Mouse (Mus musculus): ENCODE results near the gene Phlpp2.
"Not testable (repeated sequence)": the region's sequence is repeated elsewhere in the genome, so short reads cannot be mapped to it uniquely, and the experiment has no call there.

The Phlpp2 gene

DNA sequence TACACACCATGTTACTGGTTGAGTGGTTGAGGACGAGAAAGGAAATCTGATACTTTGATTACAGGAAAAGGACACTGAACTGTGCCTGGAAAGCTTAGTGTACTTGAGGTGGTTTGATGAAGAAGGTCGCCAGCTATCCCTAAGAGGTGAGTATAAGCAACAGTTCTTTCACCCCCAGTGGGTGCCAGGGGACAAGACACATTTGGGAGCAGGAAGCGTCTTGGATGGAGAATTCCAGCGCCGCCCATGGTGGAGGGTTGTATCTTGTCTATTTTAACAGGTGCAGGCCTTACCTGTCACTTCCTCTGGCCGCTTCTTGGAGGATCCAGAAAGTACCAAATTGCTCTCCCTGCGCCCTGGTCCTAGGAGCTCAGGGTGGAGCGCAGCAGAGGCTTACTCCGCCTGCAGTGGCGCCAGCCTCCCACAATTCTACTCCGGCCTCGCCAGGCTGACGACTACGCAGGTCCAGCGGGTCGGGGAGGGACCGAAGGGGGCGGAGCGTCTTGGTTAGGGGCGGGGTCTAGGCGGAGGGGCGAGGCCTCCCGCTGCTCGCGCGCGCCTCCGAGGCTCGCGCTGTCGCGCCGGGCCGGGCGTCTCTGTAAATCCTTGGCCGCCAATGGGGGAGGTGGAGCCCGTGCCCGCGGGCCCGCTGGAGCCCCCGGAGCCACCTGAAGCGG, at the start of gene Phlpp2:
Phlpp2 (plus strand) TSS at position 540 of the 677 bp plus-strand sequence.
- DNase-seq, result peak; percentile 91

- no peak for DNase-seq
These were observed 44.8 kb upstream of the Phlpp2 start for GRCm38 (mm10) chr8:109823561-109823960.

- no peak for DNase-seq
These were observed 28.5 kb upstream of the Phlpp2 start for GRCm38 (mm10) chr8:109839822-109840221.

- no peak for DNase-seq
These were observed 25.9 kb upstream of the Phlpp2 start for GRCm38 (mm10) chr8:109842468-109842867.

DNA sequence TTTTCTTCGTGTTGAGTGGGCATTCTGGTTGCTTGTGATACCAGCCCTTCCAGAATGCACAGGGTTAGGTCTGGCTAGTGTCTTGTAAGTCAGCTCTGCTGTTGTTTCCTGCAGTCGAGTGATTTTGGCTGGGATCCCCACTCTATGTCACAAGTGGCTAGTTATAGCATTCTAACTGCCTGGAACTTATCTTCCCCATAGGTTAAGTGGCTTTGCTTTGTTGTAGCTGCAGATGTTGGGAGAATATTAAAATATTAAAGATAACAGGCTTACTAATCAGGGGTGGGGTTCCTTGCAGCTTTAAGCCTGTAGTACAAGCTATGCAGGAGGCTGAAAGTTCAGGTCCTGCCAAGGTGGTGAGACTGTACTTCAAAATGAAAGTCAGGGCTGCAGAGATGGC, 20.5 kb upstream of the Phlpp2 start:
- DNase-seq, result no peak

DNA sequence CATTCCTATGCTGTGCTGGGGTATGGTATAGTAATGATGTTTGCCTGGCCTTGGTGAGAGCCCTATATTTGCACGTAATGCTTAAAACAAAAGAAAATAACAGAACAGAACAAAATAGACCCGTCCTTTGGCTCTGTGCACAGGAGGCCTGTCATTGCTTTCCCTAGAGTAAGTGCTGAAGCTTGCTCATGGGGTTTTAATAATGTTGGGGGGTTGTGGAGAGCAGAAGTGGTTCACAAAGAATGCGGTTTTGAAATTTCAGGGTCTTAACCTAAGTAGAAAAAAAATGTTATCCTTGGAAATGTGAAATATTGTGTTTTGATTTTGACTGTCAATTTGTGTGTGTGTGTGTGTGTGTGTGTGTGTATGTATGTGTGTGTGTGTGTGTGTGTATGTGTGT, 19.4 kb upstream of the Phlpp2 start:
- no peak for DNase-seq

DNA sequence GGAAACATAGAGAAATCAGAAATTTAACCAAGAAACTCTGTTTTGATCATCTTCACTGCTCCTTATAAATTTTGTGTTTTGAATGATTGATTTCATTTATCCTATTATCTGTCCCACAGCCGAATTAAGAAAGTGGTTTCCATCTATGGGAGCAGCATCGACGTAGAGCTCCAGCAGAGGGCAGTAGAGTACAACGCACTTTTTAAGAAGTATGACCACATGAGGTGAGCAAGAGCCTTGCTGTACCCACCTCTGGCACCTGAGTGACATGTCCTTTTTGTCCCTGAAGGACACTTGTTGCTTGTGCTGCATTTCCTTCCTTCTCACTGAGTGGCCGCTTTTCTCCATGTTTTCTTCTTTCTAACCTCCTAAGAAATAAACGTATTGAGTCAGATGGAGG, 14.9 kb upstream of the Phlpp2 start:
- DNase-seq, result peak; percentile 81

DNA sequence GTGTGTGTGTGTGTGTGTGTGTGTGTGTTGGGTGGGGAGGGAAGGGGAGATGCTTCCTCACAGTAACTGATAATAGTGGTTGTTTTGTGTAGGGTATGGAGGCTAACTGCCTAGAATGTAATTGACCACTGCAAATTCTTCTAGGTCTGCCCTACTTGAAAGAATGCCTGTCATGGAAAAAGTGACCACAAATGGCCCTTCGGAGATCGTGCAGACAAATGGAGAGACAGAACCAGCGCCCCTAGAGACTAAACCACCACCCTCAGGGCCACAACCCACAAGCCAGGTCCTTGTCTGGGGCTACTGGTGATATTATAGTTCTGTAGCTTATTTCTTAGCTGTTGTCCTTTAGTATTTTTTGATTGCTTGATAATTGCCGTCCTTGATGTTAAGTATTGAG, 13.8 kb upstream of the Phlpp2 start:
- no peak for DNase-seq

DNA sequence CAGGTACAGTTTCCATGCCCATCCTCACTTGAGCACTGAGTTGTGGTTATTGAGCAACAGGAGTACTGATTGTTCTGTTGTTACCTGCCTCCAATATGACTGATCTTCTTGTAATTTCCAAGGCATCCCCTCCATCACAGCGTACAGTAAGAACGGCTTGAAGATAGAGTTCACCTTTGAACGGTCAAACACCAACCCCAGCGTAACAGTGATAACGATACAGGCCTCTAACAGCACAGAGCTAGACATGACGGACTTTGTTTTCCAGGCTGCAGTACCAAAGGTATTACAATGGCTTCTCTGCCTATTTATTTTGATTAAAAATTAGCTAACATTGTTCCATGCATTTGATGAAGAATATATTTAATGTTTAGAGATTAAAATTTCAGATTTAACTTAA, 12.9 kb upstream of the Phlpp2 start:
- no peak for DNase-seq

- DNase-seq, result no peak
These were observed 4.9 kb upstream of the Phlpp2 start for GRCm38 (mm10) chr8:109863398-109863797.

DNA sequence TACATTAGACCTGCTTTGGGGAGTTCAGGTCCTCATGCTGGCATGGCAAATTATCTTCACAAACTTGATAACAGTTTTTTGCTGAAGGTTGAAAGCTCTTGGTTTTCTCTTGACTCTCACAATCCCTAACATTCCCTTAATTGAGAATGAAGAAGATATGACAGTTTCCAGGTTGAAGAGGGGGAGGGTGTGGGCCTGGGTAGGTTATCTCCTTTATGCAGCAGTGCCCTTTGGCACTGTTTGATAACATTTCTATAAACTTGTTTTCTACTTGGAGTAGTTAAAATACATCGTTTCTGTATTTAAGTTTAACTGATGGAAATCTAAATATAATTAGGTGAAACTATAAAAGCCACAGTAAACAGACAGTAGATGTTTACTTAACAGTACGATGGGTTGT, 3.5 kb upstream of the Phlpp2 start:
- no peak for DNase-seq

GRCm38 (mm10) chr8:109865536-109865935, 2.8 kb upstream of the Phlpp2 start:
- peak; percentile 41 for DNase-seq

GRCm38 (mm10) chr8:109866690-109867089, 1.7 kb upstream of the Phlpp2 start:
- no peak for DNase-seq

DNA sequence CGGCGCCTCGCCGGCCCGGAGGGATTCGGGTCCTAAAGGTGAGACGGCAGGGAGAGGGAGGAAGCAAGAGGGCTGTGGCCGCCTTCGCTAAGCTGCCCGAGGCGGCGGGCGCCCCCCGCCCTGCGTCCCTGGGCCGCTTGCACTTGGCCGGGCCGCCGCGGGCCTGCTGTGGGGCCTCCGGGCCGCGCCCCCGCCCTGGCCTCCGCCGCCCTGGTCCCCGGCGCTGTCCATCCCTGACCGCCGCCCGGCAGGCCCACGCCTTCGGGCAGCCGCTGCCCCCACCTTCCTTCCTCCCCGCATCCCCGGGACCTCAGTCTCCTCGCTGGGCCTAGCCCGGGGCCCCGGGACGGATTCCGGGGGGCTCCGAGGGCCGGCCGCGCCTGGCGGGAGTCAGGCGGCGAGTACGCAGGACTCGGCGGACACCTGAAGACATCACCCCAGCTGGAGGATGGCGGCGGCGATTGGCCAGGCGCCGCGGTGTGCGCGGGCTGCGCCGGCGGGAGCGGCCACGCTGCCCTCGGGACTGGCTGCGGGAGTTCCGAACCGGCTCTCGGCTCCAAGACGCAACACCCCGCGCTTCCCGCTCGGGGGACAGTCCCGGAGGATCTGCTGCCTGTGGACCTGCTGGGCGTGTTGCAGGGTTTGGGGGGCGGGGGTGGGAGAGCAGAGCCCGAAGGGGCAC, 479 bp downstream of the Phlpp2 start:
- peak; percentile 74 for DNase-seq

- DNase-seq, result no peak
These were observed 2.7 kb downstream of the Phlpp2 start for GRCm38 (mm10) chr8:109871056-109871455.

DNA sequence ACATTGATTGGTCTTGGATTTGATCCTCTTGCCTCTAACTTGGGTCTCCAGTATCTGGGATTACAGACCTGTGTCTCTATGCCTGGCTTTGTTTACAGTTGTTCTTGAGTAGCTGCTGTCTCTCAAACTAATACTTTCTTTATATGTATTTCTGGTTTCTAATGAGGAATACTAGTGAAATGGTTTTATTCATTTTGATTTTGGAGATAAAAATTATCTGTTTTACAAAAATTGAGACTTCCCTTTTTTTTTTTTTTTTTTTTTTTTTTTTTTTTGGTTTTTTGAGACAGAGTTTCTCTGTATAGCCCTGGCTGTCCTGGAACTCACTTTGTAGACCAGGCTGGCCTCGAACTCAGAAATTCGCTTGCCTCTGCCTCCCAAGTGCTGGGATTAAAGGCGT, 5.5 kb downstream of the Phlpp2 start:
- not testable (repeated sequence) for DNase-seq

DNA sequence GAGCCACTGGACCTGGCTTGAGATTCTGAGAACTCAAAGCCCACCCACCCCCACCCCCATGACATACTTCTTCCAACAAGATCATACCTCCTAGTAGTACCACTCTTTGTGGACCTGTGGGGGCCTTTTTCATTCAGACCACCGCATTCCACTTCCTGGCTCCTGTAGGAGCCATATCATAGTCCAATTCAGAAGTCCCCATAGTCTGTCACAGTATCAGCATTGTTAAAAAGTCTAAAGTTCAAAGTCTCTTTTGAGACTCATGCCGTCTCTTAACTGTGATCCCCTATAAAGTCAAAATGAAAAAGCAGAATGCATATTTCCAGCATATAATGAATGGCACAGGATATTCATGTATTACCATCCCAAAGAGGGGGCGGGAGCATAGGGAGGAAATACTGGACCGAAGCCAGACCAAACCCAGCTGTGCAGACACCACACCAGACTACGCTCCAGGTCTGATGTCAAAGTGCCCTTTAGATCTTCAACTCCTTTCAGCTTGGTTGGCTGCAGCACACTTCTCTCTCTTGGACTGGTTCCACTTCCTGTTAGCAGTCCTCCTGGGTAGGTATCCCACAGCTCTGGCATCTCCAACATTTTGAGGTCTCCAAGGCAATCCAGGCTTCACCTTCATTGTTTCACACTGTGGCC, 11.8 kb downstream of the Phlpp2 start:
- DNase-seq, result no peak

GRCm38 (mm10) chr8:109885294-109885693, 17.0 kb downstream of the Phlpp2 start:
- DNase-seq, result no peak

GRCm38 (mm10) chr8:109889211-109889610, 20.9 kb downstream of the Phlpp2 start:
- DNase-seq, result no peak

GRCm38 (mm10) chr8:109890794-109891585, 22.6 kb downstream of the Phlpp2 start:
- DNase-seq, result no peak

- no peak for DNase-seq
These were observed 26.3 kb downstream of the Phlpp2 start for GRCm38 (mm10) chr8:109894636-109895035.

DNA sequence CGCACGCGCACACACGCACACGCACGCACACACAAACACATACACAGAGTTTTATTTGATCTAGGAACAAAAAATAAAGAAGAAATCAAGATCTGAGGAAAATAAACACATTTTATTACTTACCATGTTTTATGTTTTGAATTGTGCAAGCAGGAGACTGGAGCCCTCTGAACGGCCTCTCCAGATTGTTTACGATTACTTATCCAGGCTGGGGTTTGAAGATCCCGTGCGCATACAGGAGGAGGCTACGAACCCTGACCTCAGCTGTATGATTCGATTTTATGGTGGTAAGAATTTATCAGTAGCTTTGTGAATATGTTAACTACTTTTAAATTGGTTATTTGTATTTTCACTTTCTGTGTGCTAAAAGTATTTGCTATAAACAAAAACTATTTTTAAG, 27.0 kb downstream of the Phlpp2 start:
- no peak for DNase-seq

DNA sequence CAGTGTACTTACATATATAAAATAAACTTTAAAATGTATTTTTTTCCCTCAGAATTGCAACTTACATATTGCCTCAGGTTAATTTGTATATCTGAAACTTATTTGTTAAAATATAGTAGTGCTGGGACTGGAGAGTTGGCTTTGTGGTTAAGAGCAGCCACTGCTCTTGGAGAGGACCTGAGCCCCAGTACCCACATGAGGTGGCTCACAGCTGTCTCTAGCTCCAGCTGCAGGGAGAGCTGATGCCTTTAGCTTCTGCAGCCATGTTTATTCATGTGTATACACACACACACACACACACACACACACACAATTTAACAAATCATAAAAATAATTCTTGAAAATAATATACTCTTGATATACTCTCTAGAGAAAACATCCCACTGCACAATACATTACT, 34.0 kb downstream of the Phlpp2 start:
- DNase-seq, result no peak

Measured in cerebellum, adult 9-10 months (tissue).